Mouse (Mus musculus) liver, embryonic 11.5 days (tissue): ENCODE measurements around the gene AC124502.3. TPM values are rescaled to one million over a fixed set of nuclear protein-coding genes. Genes with fewer than 3 reads are reported as not detected.

Experiments
- ATAC-seq: fragments of 200-750 bp; cut with Nextera tagmentation; replicated peaks from 2 replicates; pipeline ENCODE4 v1.8.0; 2017; ENCODE audit warnings: moderate number of reproducible peaks, mild to moderate bottlenecking, moderate TSS enrichment, moderate library complexity; ENCODE audit not compliant: low FRiP score
- DNase-seq: peaks from one replicate; pipeline ENCODE4 v3.0.0-alpha.2; 2017; ENCODE audit warnings: low spot score
- H3K27ac ChIP-seq: fragments of 300-500 bp; sonication (generic); 2 replicates; pipeline ENCODE4 v1.5.1; 2014; ENCODE audit warnings: mild to moderate bottlenecking, low read depth, low read length, control low read depth
- H3K27me3 ChIP-seq: fragments of 300-500 bp; sonication (generic); replicated peaks from 2 replicates; pipeline ENCODE4 v1.6.1; 2014; ENCODE audit warnings: low read length, mixed read lengths; ENCODE audit not compliant: control insufficient read depth, insufficient read depth
- H3K36me3 ChIP-seq: fragments of 300-500 bp; sonication (generic); 2 replicates; pipeline ENCODE4 v1.6.1; 2014; ENCODE audit warnings: mild to moderate bottlenecking, low read length, moderate library complexity, mixed read lengths; ENCODE audit not compliant: control insufficient read depth, insufficient read depth
- H3K4me1 ChIP-seq: fragments of 300-500 bp; sonication (generic); replicated peaks from 2 replicates; pipeline ENCODE4 v1.6.1; 2014; ENCODE audit warnings: low read length, mixed read lengths; ENCODE audit not compliant: control insufficient read depth, insufficient read depth
- H3K4me2 ChIP-seq: fragments of 300-500 bp; sonication (generic); 2 replicates; pipeline ENCODE4 v1.6.1; 2014; ENCODE audit warnings: mild to moderate bottlenecking, control low read depth, moderate library complexity
- H3K4me3 ChIP-seq: fragments of 300-500 bp; sonication (generic); 2 replicates; pipeline ENCODE4 v1.5.1; 2014; ENCODE audit warnings: low read depth, low read length, control low read depth
- H3K9ac ChIP-seq: fragments of 300-500 bp; sonication (generic); 2 replicates; pipeline ENCODE4 v1.6.1; 2014; ENCODE audit warnings: low read depth, low read length, control low read depth
- H3K9me3 ChIP-seq: fragments of 300-500 bp; sonication (generic); 2 replicates; pipeline ENCODE4 v1.6.1; 2016; ENCODE audit warnings: low read length, inconsistent platforms, mixed read lengths; ENCODE audit not compliant: control insufficient read depth
- WGBS: fragments of 180-500 bp; shearing (Covaris S2); extraction: QIAGEN DNeasy Blood & Tissue Kit; methylation state at CpG from one replicate; pipeline ENCODE4 v1.1.7; 2014; 5-methylcytosine and 5-hydroxymethylcytosine counted together
- polyA plus RNA-seq: library from polyadenylated mRNA; unstranded; fragments of >200 nt; fragmentation: Nextera tagmentation; extraction: Ambion mirVana; gene quantifications from 2 replicates; pipeline ENCODE4 v1.2.1, GENCODE M21; 2014

The AC124502.3 gene
- polyA plus RNA-seq, 1 experiment from 2014 or later: 1.1 TPM

GRCm38 (mm10) chr19:5039301-5040114, 817 bp downstream of the AC124502.3 start:
- peak overlapping the region; percentile 73 for H3K9ac ChIP-seq
- ATAC-seq: no peak
- no peak for DNase-seq
- peaks cover 3% of the 10 kb centered on the region; the same call in 1 of the 2 replicates for H3K36me3 ChIP-seq
- 20% methylated on average over 41 of the region's 41 CpGs for WGBS
- no peaks in the 10 kb centered on the region for H3K27me3 ChIP-seq
- H3K4me1 ChIP-seq: peaks cover 28% of the 10 kb centered on the region
- no peak overlapping the region for H3K27ac ChIP-seq
- no peaks in the 10 kb centered on the region for H3K9me3 ChIP-seq
- H3K4me2 ChIP-seq: peak overlapping the region; percentile 94
- H3K4me3 ChIP-seq: peak overlapping the region; percentile 92

- Histone ChIP-seq H3K4me1 (peaks cover 28% of the 10 kb centered on the region), H3K4me3 (peak within 1 kb of the TSS; percentile 92), H3K36me3 (peaks cover 5% of the 10 kb centered on the region; the same call in 1 of the 2 replicates), H3K4me2 (peak within 1 kb of the TSS; percentile 94), H3K27ac (peak within 1 kb of the TSS; percentile 79), H3K9me3 (no peaks in the 10 kb centered on the region), H3K27me3 (no peaks in the 10 kb centered on the region), H3K9ac (peak within 1 kb of the TSS; percentile 87)
- DNase-seq (peak; percentile 91), ATAC-seq (peak; percentile 82)
- 4% methylated on average over 40 of the region's 40 CpGs for WGBS
Measured at GRCm38 (mm10) chr19:5040862-5041523, 2.3 kb downstream of the AC124502.3 start, which contains the start of gene Brms1. Gene Brms1 (plus strand): TSS chr19:5041354.

- peak overlapping the region; percentile 94 for H3K4me2 ChIP-seq
- peak overlapping the region; percentile 87 for H3K9ac ChIP-seq
- DNase-seq: no peak
- peaks cover 28% of the 10 kb centered on the region for H3K4me1 ChIP-seq
- H3K9me3 ChIP-seq: no peaks in the 10 kb centered on the region
- no peaks in the 10 kb centered on the region for H3K27me3 ChIP-seq
- peak overlapping the region; percentile 79 for H3K27ac ChIP-seq
- H3K4me3 ChIP-seq: peak overlapping the region; percentile 92
- WGBS: 2% methylated on average over 16 of the region's 16 CpGs
- H3K36me3 ChIP-seq: peaks cover 8% of the 10 kb centered on the region; the same call in 1 of the 2 replicates
- 0 out of 2 replicates have a peak, but pooled peaks have one; percentile 9 for ATAC-seq
Measured at GRCm38 (mm10) chr19:5041588-5041987, 2.9 kb downstream of the AC124502.3 start.

GRCm38 (mm10) chr19:5045531-5045930, 6.8 kb downstream of the AC124502.3 start:
- ATAC-seq (no peak), DNase-seq (no peak)
- Histone ChIP-seq H3K4me3 (no peak overlapping the region), H3K9me3 (no peaks in the 10 kb centered on the region), H3K36me3 (peaks cover 21% of the 10 kb centered on the region; the same call in 1 of the 2 replicates), H3K9ac (no peak overlapping the region), H3K4me2 (no peak overlapping the region), H3K4me1 (peaks cover 7% of the 10 kb centered on the region), H3K27ac (no peak overlapping the region), H3K27me3 (peaks cover 2% of the 10 kb centered on the region)
- WGBS: 76% methylated on average over 4 of the region's 4 CpGs

GRCm38 (mm10) chr19:5048138-5049056, 9.7 kb downstream of the AC124502.3 start:
- no peak overlapping the region for H3K9ac ChIP-seq
- peaks cover 31% of the 10 kb centered on the region for H3K27me3 ChIP-seq
- no peak for DNase-seq
- no peaks in the 10 kb centered on the region for H3K9me3 ChIP-seq
- ATAC-seq: no peak
- H3K4me2 ChIP-seq: no peak overlapping the region
- WGBS: 89% methylated on average over 14 of the region's 14 CpGs
- H3K27ac ChIP-seq: no peak overlapping the region
- H3K4me3 ChIP-seq: no peak overlapping the region
- H3K4me1 ChIP-seq: no peaks in the 10 kb centered on the region
- H3K36me3 ChIP-seq: peaks cover 21% of the 10 kb centered on the region; the same call in 1 of the 2 replicates

- Histone ChIP-seq H3K27me3 (peaks cover 34% of the 10 kb centered on the region), H3K4me1 (no peaks in the 10 kb centered on the region), H3K36me3 (peaks cover 18% of the 10 kb centered on the region; the same call in 1 of the 2 replicates), H3K4me2 (no peak overlapping the region), H3K4me3 (no peak overlapping the region), H3K9me3 (no peaks in the 10 kb centered on the region), H3K27ac (no peak overlapping the region), H3K9ac (no peak overlapping the region)
- ATAC-seq (no peak), DNase-seq (no peak)
- WGBS: 80% methylated on average over 6 of the region's 6 CpGs
Measured at GRCm38 (mm10) chr19:5049325-5049724, 10.6 kb downstream of the AC124502.3 start.

GRCm38 (mm10) chr19:5050047-5050905, 11.6 kb downstream of the AC124502.3 start, which contains the start of gene Rin1:
Gene Rin1 (plus strand): TSS chr19:5050481.
- Histone ChIP-seq H3K4me3 (peak within 1 kb of the TSS; percentile 31), H3K27ac (no peak within 1 kb of the TSS; the same call in 1 of the 2 replicates), H3K9ac (0 out of 2 replicates have a peak within 1 kb of the TSS, but pooled peaks have one; percentile 20)

More at GRCm38 (mm10) chr19:5050047-5050905, 11.6 kb downstream of the AC124502.3 start, which contains the start of gene Rin1:
- Histone ChIP-seq H3K4me2 (peak within 1 kb of the TSS; percentile 51), H3K36me3 (peaks cover 18% of the 10 kb centered on the region; the same call in 1 of the 2 replicates), H3K4me1 (no peaks in the 10 kb centered on the region), H3K27me3 (peaks cover 36% of the 10 kb centered on the region), H3K9me3 (no peaks in the 10 kb centered on the region)
- peak; percentile 43; the same call in 1 of the 2 replicates for ATAC-seq
- WGBS: 23% methylated on average over 14 of the region's 14 CpGs
- DNase-seq: no peak
